Mouse (Mus musculus): ENCODE measurements around the gene Ocm. TPM values are rescaled to one million over a fixed set of nuclear protein-coding genes. Genes with fewer than 3 reads are reported as not detected.

Ocm gene
- total RNA-seq, 4 experiments from 2014 or later = not detected

GRCm38 (mm10) chr5:144002461-144003192 lies 23.8 kb downstream of the Ocm start:
- no peak for DNase-seq (ENCODE audit: low spot score in 2 of 2)

- DNase-seq (ENCODE audit: low spot score in 2 of 2) = no peak
Measured at GRCm38 (mm10) chr5:143999409-143999808, 27.1 kb downstream of the Ocm start.

- no peak for DNase-seq (ENCODE audit: low spot score in 2 of 2)
Measured at GRCm38 (mm10) chr5:143994632-143995365, 31.7 kb downstream of the Ocm start.

- DNase-seq (ENCODE audit: low spot score in 2 of 2) = no peak
Measured at GRCm38 (mm10) chr5:143993849-143994248, 32.6 kb downstream of the Ocm start.

- no peak for DNase-seq (ENCODE audit: low spot score in 2 of 2)
Measured at GRCm38 (mm10) chr5:143993260-143993659, 33.2 kb downstream of the Ocm start.

GRCm38 (mm10) chr5:143992661-143993060 lies 33.8 kb downstream of the Ocm start:
- no peak for DNase-seq (ENCODE audit: low spot score in 2 of 2)

- DNase-seq (ENCODE audit: low spot score in 2 of 2) = no peak
Measured at GRCm38 (mm10) chr5:143990086-143990485, 36.4 kb downstream of the Ocm start.

- no peak for DNase-seq (ENCODE audit: low spot score in 2 of 2)
Measured at GRCm38 (mm10) chr5:143989046-143989445, 37.4 kb downstream of the Ocm start.

- DNase-seq (ENCODE audit: low spot score in 2 of 2) = no peak
Measured at GRCm38 (mm10) chr5:143987596-143987995, 38.9 kb downstream of the Ocm start.

GRCm38 (mm10) chr5:143985381-143985780 lies 41.1 kb downstream of the Ocm start:
- DNase-seq (ENCODE audit: low spot score in 2 of 2) = no peak

GRCm38 (mm10) chr5:143982361-143982760 lies 44.1 kb downstream of the Ocm start:
- no peak for DNase-seq (ENCODE audit: low spot score in 2 of 2)

GRCm38 (mm10) chr5:143980858-143981257 lies 45.6 kb downstream of the Ocm start:
- no peak for DNase-seq (ENCODE audit: low spot score in 2 of 2)

- DNase-seq (ENCODE audit: low spot score in 2 of 2) = no peak
Measured at GRCm38 (mm10) chr5:143976726-143977431, 49.6 kb downstream of the Ocm start.

- DNase-seq (ENCODE audit: low spot score in 2 of 2) = no peak
Measured at GRCm38 (mm10) chr5:143976232-143976631, 50.2 kb downstream of the Ocm start.

- no peak for DNase-seq (ENCODE audit: low spot score in 2 of 2)
Measured at GRCm38 (mm10) chr5:143975631-143975933, 50.9 kb downstream of the Ocm start.

- peak; percentile 11 to 43 for DNase-seq (ENCODE audit: low spot score in 2 of 2)
Measured at GRCm38 (mm10) chr5:143974931-143975630, 51.4 kb downstream of the Ocm start.

GRCm38 (mm10) chr5:143972628-143973027 lies 53.8 kb downstream of the Ocm start:
- no peak for DNase-seq (ENCODE audit: low spot score in 2 of 2)

Other genes with a start within 250 kb of the Ocm start
- 10 to 100 TPM; 27.6 to 29.2 (median 28.2) TPM for gene Eif2ak1, start 208.9 kb downstream of the Ocm start, total RNA-seq (2022)
- gene Ankrd61, start 129.0 kb downstream of the Ocm start, total RNA-seq (2022) = under 1 TPM in 1 of 4 experiments, not detected in 3; 0.18 TPM
- 100 to 1,000 TPM in 2 of 4 experiments, 10 to 100 TPM in 2; 84.3 to 140 (median 99.9) TPM for gene Aimp2, start 116.8 kb downstream of the Ocm start, total RNA-seq (2022)
- gene Pms2, start 116.7 kb downstream of the Ocm start, total RNA-seq (2022) = 1 to 10 TPM; 3.8 to 6.3 (median 4.8) TPM
- not detected for gene Gm42421, start 98.5 kb downstream of the Ocm start, total RNA-seq (2022)
- gene Rsph10b, start 93.6 kb downstream of the Ocm start, total RNA-seq (2022) = 1 to 10 TPM in 2 of 4 experiments, under 1 TPM in 2; 0.43 to 1.0 (median 0.92) TPM
- gene Ccz1, start 11.8 kb downstream of the Ocm start, total RNA-seq (2022) = 10 to 100 TPM; 43.3 to 56.5 (median 44.4) TPM
- gene Lmtk2, start 73.8 kb upstream of the Ocm start, total RNA-seq (2022) = 10 to 100 TPM; 27.0 to 32.6 (median 28.3) TPM
- gene Bhlha15, start 163.6 kb upstream of the Ocm start, total RNA-seq (2022) = not detected
- 10 to 100 TPM; 15.1 to 16.4 (median 15.7) TPM for gene Tecpr1, start 196.9 kb upstream of the Ocm start, total RNA-seq (2022)
- gene Bri3, start 217.8 kb upstream of the Ocm start, total RNA-seq (2022) = 10 to 100 TPM; 35.7 to 43.3 (median 40.9) TPM

All from gastrocnemius, adult 8-10 months (tissue).